Mouse (Mus musculus): ENCODE data around the gene Tnfrsf19. TPM values are rescaled to one million over a fixed set of nuclear protein-coding genes. Genes with fewer than 3 reads are reported as not detected.

Tnfrsf19 gene
- polyA plus RNA-seq, 1 experiment from 2014 or later: 4.4 TPM

DNA sequence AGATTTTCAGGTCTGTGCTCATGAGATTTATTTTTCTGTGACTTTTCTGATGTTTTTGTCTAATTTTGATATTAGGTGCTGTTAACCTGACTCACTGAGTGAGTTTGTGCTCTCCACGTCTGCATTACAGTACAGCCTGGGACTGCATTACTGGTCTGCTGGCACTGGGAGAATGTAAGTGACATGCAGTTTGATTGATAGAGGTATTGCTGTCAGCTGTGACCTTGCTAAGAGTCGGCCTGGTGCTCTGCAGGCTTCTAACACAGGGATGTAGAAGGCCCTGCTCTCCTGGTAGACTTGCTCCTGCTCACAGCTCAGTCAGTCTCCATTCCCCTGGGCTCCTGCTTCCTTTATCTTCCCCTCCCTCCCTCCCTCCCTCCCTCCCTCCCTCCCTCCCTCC, 25.3 kb downstream of the Tnfrsf19 start:
- Histone ChIP-seq H3K4me2 (no peak overlapping the region), H3K9ac (no peak overlapping the region), H3K27ac (replicated peaks) (no peak overlapping the region), H3K4me1 (replicated peaks) (peaks cover 3% of the 10 kb centered on the region; the same call in 1 of the 2 replicates), H3K4me3 (replicated peaks) (no peak overlapping the region), H3K9me3 (replicated peaks) (no peaks in the 10 kb centered on the region), H3K36me3 (replicated peaks) (no peaks in the 10 kb centered on the region), H3K27me3 (no peaks in the 10 kb centered on the region)
- no peak for ATAC-seq (ENCODE audit: insufficient read depth)
- 24% methylated on average over 2 of the region's 2 CpGs for WGBS (ENCODE audit: insufficient replicate concordance)

DNA sequence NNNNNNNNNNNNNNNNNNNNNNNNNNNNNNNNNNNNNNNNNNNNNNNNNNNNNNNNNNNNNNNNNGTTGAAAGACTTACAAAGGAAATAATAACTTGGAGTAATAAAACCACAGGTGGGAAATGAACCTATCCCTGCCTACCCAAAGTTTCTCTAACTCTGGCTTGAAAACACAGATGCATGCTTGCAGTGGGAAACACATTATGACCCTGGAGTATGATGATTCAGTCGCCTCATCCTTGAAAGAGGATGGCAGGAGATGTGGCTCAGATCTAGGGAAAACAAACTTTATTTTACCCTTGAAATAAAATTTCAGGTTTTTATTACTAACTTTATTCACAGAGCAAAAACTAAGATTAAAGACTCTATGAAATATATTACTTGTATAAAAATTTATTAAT, 26.4 kb downstream of the Tnfrsf19 start:
- ATAC-seq (ENCODE audit: insufficient read depth): no peak
- Histone ChIP-seq H3K27me3 (no peaks in the 10 kb centered on the region), H3K4me3 (replicated peaks) (no peak overlapping the region), H3K36me3 (replicated peaks) (no peaks in the 10 kb centered on the region), H3K4me2 (no peak overlapping the region), H3K4me1 (replicated peaks) (peaks cover 3% of the 10 kb centered on the region; the same call in 1 of the 2 replicates), H3K9ac (no peak overlapping the region), H3K9me3 (replicated peaks) (no peaks in the 10 kb centered on the region), H3K27ac (replicated peaks) (no peak overlapping the region)
- WGBS (ENCODE audit: insufficient replicate concordance): 54% methylated on average over 1 of the region's 1 CpGs

DNA sequence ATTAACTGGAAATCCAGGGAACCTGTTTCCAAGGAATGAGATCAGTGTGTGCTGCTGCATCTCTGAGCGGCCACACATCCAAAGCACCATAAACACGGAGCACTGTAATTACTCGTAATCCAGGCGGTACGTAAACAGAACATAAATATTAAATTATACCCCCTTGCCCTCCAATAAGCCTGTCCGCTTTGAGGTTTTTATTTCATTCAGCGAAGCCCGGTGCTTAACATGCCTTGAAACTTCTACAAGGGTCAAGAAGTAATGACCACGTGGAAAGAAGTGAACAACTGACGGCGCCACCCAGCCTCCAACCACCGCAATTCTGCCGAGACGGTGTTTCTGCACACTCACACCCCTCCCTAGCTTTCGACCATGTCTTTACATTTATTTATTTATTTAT, 31.7 kb downstream of the Tnfrsf19 start:
- H3K27ac ChIP-seq (replicated peaks): no peak overlapping the region
- no peaks in the 10 kb centered on the region for H3K27me3 ChIP-seq
- WGBS (ENCODE audit: insufficient replicate concordance): 75% methylated on average over 15 of the region's 15 CpGs
- no peaks in the 10 kb centered on the region for H3K9me3 ChIP-seq (replicated peaks)
- no peaks in the 10 kb centered on the region for H3K4me1 ChIP-seq (replicated peaks)
- ATAC-seq (ENCODE audit: insufficient read depth): no peak
- no peak overlapping the region for H3K9ac ChIP-seq
- H3K4me3 ChIP-seq (replicated peaks): no peak overlapping the region
- no peaks in the 10 kb centered on the region for H3K36me3 ChIP-seq (replicated peaks)
- H3K4me2 ChIP-seq: no peak overlapping the region

DNA sequence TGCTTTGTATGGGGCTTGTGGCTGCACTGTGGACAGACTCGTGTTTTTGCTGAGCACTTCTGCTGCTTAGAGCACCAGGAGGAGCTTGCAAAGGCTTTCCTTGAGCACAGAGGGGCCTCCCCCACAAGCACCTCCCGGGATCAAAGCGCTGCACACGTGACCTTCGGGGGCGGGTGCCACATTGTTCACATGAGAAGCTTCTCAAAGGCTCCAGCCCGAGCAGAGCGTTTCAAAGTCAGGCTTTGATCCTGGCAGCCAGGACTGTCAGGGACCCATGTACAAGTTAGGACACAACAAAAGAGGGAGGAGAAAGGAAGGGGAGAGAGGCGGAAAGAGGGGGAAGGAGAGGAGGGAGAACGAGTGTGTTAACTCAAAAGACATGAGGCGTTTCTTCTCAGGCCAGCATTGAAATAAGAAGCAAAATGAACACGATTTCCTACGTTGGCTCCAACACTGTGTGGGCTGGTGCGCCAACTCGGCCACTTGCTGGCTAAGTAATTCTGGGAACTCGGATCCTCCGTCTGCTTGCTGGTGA, 33.8 kb downstream of the Tnfrsf19 start:
- H3K27me3 ChIP-seq: no peaks in the 10 kb centered on the region
- no peaks in the 10 kb centered on the region for H3K36me3 ChIP-seq (replicated peaks)
- H3K9ac ChIP-seq: no peak overlapping the region
- peak overlapping the region; percentile 30 for H3K4me2 ChIP-seq
- no peaks in the 10 kb centered on the region for H3K4me1 ChIP-seq (replicated peaks)
- no peak overlapping the region for H3K4me3 ChIP-seq (replicated peaks)
- no peaks in the 10 kb centered on the region for H3K9me3 ChIP-seq (replicated peaks)
- no peak for ATAC-seq (ENCODE audit: insufficient read depth)
- no peak overlapping the region for H3K27ac ChIP-seq (replicated peaks)
- WGBS (ENCODE audit: insufficient replicate concordance): 8% methylated on average over 17 of the region's 17 CpGs

DNA sequence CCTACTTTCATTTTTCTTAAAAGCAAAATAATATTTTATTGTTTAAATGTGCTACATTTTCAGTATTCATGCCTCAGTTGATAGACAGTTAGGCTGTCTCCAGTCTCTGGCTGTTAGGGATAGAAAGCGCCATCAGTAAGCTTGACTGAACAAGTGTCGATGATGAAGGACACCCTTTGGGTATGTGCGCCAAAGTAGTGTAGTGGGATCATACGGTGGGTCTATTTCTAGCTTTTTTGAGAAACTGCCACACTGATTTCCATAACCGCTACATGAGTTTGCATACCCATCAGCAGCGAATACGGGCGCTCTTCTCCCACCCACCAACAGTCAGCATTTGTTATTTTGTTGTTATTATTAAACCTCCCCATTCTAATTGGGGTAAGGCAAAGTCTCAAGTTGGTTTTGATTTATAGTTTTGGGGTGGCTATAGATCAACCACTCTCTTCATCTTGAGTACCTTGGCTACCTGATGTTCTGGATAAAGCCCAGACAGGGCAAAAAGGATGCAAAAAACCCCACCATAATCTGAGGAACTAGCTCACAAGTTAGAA, 34.6 kb downstream of the Tnfrsf19 start:
- no peaks in the 10 kb centered on the region for H3K27me3 ChIP-seq
- no peak overlapping the region for H3K27ac ChIP-seq (replicated peaks)
- H3K9ac ChIP-seq: no peak overlapping the region
- no peak overlapping the region for H3K4me3 ChIP-seq (replicated peaks)
- H3K4me1 ChIP-seq (replicated peaks): no peaks in the 10 kb centered on the region
- H3K4me2 ChIP-seq: no peak overlapping the region
- ATAC-seq (ENCODE audit: insufficient read depth): no peak
- 79% methylated on average over 8 of the region's 8 CpGs for WGBS (ENCODE audit: insufficient replicate concordance)
- no peaks in the 10 kb centered on the region for H3K36me3 ChIP-seq (replicated peaks)
- H3K9me3 ChIP-seq (replicated peaks): no peaks in the 10 kb centered on the region

DNA sequence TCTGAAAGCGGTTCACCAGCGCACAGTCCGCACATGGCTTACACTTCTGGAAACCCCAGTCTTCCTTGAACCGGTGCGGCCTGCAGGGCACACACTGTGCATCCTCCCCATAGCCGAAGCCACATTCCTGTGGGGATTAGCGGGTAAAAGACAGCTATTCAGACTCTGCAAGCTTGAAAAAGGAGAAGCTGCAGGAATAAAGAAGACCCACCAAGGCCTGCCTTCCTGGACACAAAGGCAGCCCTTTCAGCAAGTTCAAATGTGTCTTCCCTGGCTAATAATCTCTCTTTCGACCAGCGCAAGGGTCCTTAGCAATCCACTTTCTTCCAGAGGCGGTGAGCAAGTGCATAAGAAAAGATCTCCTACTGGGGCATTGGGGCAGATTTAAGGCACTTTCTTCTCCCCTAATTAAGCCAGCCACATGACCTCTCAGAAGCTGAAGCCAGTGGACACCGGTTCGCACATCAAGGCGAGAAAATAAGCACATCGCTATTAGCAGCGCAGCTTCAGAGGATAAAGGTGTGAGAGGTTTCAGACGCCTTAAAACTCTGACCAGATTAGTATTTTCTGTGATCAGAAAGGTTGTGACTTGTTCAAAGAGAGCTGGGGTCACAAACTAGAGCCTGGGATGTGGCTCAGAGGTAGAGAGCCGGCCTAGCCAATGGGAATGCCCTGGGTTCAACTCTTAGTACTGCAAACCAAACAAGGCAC, 41.0 kb downstream of the Tnfrsf19 start:
- H3K36me3 ChIP-seq (replicated peaks): no peaks in the 10 kb centered on the region
- 52% methylated on average over 17 of the region's 17 CpGs for WGBS (ENCODE audit: insufficient replicate concordance)
- H3K27ac ChIP-seq (replicated peaks): no peak overlapping the region
- ATAC-seq (ENCODE audit: insufficient read depth): no peak
- no peaks in the 10 kb centered on the region for H3K27me3 ChIP-seq
- no peak overlapping the region for H3K4me2 ChIP-seq
- no peaks in the 10 kb centered on the region for H3K4me1 ChIP-seq (replicated peaks)
- no peak overlapping the region for H3K9ac ChIP-seq
- H3K9me3 ChIP-seq (replicated peaks): no peaks in the 10 kb centered on the region
- H3K4me3 ChIP-seq (replicated peaks): no peak overlapping the region

DNA sequence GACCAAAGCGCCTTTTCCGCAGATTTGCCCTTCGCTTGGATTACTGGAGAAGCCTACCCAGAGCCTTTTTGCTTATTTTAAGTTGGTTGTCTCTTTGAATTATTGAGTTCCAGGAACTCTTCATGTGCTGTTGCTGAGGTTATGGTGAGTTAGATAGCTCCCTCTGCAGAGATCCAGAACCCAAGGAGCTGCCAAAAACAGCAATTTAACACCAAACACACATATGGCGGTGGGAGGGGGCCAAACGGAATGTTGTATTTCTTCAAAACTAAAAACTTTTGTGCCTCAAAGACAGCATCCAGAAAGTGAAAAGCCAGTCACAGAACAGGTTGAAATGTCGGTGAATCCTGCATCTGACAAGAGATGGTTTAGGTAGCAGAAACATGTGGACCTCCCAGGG, 42.6 kb downstream of the Tnfrsf19 start:
- H3K9me3 ChIP-seq (replicated peaks): no peaks in the 10 kb centered on the region
- H3K9ac ChIP-seq: no peak overlapping the region
- H3K4me3 ChIP-seq (replicated peaks): no peak overlapping the region
- no peaks in the 10 kb centered on the region for H3K27me3 ChIP-seq
- no peak overlapping the region for H3K4me2 ChIP-seq
- no peak overlapping the region for H3K27ac ChIP-seq (replicated peaks)
- ATAC-seq (ENCODE audit: insufficient read depth): no peak
- H3K36me3 ChIP-seq (replicated peaks): no peaks in the 10 kb centered on the region
- no peaks in the 10 kb centered on the region for H3K4me1 ChIP-seq (replicated peaks)
- 78% methylated on average over 6 of the region's 6 CpGs for WGBS (ENCODE audit: insufficient replicate concordance)

DNA sequence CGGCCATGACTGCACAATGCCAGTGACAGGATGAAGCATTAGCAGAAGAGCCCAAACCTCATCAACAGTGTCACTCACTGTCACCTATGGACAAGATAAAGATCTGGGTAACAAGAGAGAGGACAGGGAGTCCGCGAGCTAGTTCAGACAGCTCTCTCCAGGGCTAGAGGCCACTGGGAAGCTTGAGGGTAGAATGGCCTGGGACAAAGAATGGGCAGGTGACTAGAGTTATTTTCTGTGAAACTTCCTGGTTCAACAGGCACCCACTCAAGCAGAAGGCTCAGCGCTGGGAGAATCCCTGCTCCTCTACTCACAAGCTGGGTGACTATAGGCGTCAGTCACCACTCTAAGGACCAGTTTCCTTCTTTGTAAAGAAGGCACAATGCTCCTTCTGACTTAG, 46.2 kb downstream of the Tnfrsf19 start:
- Histone ChIP-seq H3K9ac (no peak overlapping the region), H3K36me3 (replicated peaks) (no peaks in the 10 kb centered on the region), H3K9me3 (replicated peaks) (no peaks in the 10 kb centered on the region), H3K4me2 (no peak overlapping the region), H3K27me3 (no peaks in the 10 kb centered on the region), H3K4me1 (replicated peaks) (no peaks in the 10 kb centered on the region), H3K4me3 (replicated peaks) (no peak overlapping the region), H3K27ac (replicated peaks) (no peak overlapping the region)
- ATAC-seq (ENCODE audit: insufficient read depth): no peak
- WGBS (ENCODE audit: insufficient replicate concordance): 63% methylated on average over 5 of the region's 5 CpGs

DNA sequence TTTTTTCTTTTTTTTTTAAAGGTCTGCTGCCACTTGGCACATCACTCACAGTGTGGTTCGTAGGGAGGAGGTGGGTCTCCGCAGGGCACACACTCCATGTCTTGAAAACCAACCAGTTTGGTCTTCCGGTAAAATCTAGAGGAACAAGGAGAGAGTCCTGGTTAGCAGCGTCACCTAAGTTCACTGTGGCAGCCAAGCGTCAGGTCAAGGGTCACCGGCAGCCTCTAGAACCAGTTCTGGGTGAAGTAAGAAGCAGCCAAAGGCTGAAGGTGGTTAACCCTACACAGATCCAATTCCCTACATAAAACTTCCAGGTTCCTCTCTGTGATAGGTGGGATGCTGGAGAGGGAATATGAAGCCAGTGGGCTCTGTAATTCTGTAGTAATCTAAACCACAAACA, 49.7 kb downstream of the Tnfrsf19 start:
- no peaks in the 10 kb centered on the region for H3K4me1 ChIP-seq (replicated peaks)
- ATAC-seq (ENCODE audit: insufficient read depth): no peak

DNA sequence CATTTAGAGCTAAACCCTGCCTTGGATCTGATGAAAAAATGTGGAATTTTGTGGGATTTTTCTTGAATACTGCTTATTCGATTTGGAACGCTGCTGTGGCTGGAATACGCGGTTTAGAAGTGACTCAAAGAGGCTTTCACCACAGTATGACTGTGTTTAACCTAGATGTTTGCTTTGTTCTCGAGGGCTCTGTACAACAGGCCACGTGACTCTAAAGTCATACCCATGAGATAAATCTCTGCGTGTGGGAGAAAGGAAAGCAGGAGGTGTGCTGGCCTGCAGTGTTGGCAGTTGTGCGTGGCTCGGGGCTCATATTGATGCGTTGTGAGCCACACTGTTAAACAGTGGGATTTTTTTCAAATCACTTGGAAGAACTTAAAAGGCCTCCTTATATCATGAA, 52.8 kb downstream of the Tnfrsf19 start:
- Histone ChIP-seq H3K9ac (no peak overlapping the region), H3K4me3 (replicated peaks) (no peak overlapping the region), H3K36me3 (replicated peaks) (no peaks in the 10 kb centered on the region), H3K27ac (replicated peaks) (peak overlapping the region; percentile 45; the same call in 1 of the 2 replicates), H3K4me2 (peak overlapping the region; percentile 18), H3K27me3 (no peaks in the 10 kb centered on the region), H3K4me1 (replicated peaks) (0 out of 2 replicates have a peak, but pooled peaks cover 7% of the 10 kb centered on the region), H3K9me3 (replicated peaks) (no peaks in the 10 kb centered on the region)
- 62% methylated on average over 10 of the region's 10 CpGs for WGBS (ENCODE audit: insufficient replicate concordance)
- peak; percentile 70; the same call in 1 of the 2 replicates for ATAC-seq (ENCODE audit: insufficient read depth)

More for the DNA sequence above, 49.7 kb downstream of the Tnfrsf19 start:
- no peak overlapping the region for H3K4me2 ChIP-seq
- H3K9me3 ChIP-seq (replicated peaks): no peaks in the 10 kb centered on the region
- H3K27ac ChIP-seq (replicated peaks): no peak overlapping the region
- no peaks in the 10 kb centered on the region for H3K36me3 ChIP-seq (replicated peaks)
- H3K27me3 ChIP-seq: no peaks in the 10 kb centered on the region
- no peak overlapping the region for H3K9ac ChIP-seq
- H3K4me3 ChIP-seq (replicated peaks): no peak overlapping the region
- 68% methylated on average over 6 of the region's 6 CpGs for WGBS (ENCODE audit: insufficient replicate concordance)

DNA sequence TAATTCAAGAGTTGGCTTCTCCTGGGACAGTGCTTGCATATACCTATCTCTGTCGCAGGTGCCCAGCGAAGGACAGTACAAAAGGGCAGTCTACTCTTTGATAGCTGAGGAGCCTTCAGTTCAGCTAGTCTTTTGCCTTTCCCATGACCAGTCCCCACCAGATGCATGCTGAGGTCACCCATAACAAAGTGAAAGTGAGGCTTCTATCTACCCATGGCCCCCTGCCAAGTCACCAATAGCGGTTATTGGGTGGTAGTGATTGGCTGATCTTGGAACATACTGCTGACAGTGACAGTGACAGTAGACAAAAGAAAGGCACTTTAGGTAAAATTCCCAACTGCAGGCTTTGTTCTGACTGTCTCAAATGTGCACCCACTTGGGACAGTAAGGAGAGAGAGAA, 53.2 kb downstream of the Tnfrsf19 start:
- Histone ChIP-seq H3K27ac (replicated peaks) (peak overlapping the region; percentile 45; the same call in 1 of the 2 replicates), H3K27me3 (no peaks in the 10 kb centered on the region), H3K9me3 (replicated peaks) (no peaks in the 10 kb centered on the region), H3K4me1 (replicated peaks) (0 out of 2 replicates have a peak, but pooled peaks cover 7% of the 10 kb centered on the region), H3K9ac (no peak overlapping the region), H3K4me2 (peak overlapping the region; percentile 18), H3K36me3 (replicated peaks) (no peaks in the 10 kb centered on the region), H3K4me3 (replicated peaks) (no peak overlapping the region)
- ATAC-seq (ENCODE audit: insufficient read depth): peak; percentile 52; the same call in 1 of the 2 replicates
- WGBS (ENCODE audit: insufficient replicate concordance): 65% methylated on average over 3 of the region's 3 CpGs
